Mouse (Mus musculus): ENCODE measurements around the gene Slc4a3.
A peak's percentile ranks its signal among the peaks of the same experiment; 100 is the strongest.

Gene Slc4a3

DNA sequence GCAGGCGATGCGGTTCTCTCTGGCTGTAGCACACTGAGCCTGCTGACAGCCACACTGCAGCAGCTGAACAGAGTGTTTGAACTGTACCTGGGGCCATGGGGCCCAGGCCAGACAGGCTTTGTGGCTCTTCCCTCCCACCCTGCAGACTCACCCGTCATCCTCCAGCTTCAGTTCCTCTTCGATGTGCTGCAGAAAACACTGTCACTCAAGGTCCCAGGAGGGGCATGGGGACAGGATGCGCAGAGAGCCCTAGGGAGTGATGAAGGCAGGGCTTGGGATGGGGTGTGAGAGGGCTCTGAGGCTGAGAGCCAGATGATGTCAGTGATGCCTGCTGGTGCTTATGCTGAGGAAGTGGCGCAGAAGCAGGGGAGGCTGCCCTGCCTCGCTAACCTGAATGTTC, 21.4 kb upstream of the Slc4a3 start:
- no peak for DNase-seq

DNA sequence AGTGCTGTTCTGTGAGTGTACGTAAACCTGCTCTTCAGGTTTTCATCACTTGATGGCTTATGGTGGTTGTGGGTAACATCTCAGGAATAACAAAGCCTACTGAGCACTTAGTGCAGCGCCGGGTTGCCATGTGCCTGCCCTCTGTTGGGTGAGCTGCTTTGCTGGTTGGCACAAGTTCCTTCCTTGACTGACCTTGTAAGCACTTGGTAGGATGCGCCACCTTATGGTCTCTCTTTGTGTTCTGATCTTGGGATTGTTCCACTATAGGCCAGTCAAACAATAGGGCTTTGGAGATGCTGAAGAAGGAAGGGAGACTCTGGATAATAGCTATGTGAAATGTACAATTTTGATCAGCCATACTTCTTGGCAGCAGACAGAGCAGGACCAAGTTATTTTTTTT, 15.5 kb upstream of the Slc4a3 start:
- DNase-seq, result no peak

DNA sequence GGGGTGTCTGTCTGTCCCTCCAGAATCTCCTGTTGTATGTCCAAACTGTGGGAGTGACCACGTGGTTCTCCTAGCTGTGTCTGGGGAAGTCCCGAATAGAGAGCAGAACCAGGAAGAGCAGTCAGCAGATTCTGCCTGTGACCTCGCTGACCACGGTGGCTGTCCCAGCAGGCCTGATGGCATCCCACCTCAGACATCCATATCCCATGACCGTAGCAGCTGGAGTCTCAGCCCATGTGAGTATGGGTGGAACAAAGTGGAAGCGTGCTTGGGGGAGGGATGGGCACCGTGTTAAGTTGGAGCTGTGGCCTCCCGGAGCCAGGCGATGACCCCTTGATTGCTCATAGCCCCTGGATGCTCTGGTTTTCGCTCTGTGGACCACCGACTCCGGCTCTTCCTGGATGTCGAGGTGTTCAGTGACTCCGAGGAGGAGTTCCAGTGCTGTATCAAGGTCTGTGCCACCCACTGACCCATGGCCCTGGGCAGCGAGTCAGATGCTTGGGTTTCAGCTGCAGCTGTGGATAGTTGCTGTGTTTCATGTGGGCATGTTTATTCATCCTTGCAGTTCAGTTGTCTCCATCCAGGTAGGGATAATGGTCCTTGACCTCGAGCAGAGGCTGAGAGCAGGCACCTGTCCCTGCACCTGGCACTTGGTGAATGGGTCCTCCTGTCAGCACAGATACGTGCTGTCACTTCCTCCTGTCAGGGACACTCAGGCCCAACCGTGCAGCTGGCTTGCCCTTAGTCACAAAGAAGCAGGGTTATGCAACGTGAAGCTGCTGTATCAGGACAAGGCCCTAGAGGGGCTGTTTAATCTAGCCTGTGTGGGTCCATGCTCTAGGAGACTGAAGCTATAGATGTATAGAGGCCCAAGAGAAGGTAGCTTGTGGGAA, 13.5 kb upstream of the Slc4a3 start:
- no peak for DNase-seq

DNA sequence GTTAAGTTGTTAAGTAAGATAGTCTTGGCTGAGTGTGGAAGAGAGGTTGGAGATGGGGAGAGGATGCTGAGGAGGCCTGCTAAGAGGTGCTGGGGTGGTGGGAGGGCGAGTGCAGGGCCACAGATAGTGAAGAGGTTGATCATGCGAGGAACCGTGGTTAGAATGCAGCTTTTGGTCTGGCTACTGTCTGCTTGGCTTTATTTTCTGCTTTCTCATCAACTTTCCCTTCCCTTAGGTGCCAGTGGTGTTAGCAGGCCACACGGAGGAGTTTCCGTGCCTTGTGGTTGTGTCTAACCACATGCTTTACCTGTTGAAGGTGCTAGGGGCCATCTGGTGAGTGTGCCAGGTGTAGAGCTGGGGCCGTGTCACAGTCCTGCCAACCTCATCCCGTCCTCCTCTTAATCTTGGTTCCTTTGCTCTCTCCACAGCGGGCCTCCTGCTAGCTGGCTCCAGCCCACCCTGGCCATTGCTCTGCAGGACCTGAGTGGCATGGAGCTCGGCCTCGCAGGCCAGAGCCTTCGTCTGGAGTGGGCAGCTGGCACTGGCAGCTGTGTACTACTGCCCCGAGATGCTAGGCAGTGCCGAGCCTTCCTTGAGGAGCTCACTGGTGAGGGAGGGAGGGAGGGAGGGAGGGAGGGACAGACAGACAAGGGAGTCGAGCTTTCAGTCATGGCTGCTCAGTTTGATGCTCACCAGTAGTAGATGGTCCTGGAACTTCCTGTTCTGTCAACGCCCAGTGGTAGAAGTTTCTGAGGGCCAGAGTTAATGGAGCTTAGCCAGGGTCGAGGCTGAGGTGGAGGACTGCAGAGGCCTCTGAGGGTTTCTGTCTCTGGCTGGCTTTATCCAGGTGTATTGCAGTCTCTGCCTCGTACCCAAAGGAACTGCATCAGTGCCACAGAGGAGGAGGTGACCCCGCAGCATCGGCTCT, 12.5 kb upstream of the Slc4a3 start:
- DNase-seq, result no peak

DNA sequence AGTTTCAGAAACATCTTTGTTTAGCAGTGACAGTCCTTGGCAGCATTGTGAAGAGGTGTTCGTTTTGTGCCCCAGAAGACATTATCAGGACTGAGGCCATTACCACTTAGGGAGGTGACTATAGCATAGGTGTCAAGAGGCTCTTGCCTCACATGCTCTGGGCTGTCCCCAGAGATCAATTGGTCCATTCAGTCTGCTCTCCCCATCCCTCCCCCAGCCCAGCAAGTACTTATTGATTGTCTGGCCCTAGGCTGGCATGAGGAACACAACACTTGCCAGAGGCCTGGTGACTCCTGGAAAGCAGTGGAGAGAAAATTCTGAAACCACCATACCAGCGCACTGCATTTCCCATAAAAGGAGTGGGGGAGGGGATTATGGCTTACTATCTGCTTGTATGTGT, 8.5 kb upstream of the Slc4a3 start:
- no peak for DNase-seq

DNA sequence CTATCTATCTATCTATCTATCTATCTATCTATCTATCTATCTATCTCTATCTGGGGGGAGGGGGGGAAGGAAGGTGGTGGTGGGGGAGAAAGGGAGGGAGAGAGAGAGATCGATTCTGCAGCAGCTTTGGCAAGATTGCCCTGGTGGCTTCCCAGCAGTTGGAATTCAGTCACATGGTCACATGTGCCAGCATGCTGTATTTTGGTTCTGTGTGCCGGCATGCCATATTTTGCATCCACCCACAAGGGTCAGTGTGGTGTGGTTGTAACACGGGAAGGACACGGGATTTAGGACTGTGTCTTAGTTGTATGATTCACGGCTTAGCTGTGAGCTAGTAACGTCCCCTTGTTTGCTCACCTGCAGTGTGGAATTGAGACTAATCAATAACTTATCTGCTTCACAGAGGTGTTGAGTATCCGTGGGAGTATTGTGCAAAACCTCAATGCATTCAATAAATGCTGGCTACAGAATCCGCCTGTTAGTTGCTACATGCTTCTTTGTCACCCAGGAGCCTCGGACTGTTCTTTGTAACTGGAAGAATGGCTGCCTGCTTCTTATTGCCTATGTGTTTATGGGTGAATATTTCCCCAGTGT, 7.4 kb upstream of the Slc4a3 start:
- no peak for DNase-seq

DNA sequence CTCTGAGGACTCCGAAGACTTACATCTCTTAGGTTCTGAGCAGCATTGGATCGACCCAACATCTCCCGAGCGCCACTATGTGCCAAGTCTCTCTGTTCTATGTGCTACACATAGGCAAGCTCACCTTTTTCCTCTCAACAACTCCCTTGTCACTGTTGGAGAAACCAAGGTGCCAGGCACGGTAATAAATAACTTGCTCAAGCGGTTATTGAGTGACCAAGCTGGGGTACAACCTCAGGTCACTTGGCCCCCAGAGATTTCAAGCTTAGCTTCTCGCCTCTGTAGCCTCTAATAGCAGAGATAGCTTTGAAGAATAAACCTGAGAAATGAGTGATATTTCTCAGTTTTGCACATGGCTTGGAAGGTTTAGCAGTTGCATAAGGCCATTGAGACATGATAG, 4.6 kb upstream of the Slc4a3 start:
- no peak for DNase-seq

DNA sequence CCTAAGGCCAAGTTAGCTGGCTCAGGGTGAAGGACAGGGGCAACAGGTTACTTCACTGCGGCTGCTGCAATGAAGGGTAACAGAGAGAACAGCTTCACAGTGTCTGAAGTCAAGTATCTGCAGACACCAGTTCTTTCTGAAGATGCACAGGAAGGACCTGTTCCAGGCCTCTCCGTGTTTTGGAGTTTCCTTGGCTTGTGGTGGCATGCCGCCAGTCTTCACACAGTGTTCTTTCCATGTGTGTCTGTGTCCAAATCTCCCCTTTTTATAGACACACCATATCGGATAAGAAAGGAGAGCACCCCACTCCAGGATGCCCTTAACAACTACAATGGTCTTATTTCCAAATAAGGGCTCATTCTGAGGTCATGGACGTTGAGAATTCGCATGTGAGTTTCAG, 1.7 kb upstream of the Slc4a3 start:
- no peak for DNase-seq

DNA sequence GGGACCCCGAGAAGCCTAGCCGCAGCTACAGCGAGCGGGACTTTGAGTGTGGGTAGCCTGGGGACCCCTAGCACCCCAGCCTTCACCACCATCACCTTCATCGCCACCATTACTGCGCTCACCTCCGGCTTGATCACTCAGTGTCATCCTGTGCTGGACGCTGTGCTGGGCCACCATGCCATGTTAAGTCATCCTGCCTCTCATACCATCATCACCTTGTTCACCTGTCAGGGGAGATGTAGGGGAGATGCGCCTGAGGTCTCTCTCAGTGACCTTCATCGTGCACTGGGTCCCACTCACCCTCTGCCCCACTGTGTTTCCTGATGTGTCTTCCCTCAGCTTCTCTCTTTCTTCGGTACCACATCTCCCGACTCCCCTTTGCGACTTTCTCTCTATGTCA, 1.3 kb downstream of the Slc4a3 start:
- no peak for DNase-seq

DNA sequence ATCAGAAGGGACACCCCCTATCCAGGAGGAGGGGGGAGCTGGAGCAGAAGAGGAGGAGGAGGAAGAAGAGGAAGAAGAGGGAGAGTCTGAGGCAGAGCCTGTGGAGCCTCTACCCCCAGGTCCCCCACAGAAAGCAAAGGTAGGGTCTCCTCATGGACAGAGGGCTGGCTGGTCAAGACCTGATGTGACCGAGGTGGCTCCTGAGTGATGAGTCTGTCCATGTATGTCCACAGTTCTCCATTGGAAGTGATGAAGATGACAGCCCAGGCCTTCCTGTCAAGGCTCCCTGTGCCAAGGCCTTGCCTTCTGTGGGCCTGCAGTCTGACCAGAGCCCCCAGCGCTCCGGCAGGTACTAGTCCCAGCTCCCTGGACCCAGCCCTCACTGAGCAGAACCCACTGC, 2.0 kb downstream of the Slc4a3 start:
- no peak for DNase-seq

DNA sequence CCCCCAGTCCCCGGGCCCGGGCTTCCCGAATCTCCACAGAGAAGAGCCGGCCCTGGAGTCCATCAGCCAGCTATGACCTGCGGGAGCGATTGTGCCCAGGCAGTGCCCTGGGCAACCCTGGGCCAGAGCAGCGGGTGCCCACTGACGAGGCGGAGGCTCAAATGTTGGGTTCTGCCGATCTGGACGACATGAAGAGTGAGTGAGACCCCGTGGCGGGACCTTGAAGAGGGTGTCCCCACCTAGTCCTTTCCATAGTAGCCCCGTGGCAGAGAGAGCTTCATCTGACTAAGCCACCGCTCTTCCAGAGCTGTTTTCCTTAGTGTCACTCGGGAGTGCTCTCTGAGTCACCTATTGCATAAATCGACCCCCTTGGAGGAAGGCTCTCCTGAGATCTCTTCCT, 2.8 kb downstream of the Slc4a3 start:
- no peak for DNase-seq

DNA sequence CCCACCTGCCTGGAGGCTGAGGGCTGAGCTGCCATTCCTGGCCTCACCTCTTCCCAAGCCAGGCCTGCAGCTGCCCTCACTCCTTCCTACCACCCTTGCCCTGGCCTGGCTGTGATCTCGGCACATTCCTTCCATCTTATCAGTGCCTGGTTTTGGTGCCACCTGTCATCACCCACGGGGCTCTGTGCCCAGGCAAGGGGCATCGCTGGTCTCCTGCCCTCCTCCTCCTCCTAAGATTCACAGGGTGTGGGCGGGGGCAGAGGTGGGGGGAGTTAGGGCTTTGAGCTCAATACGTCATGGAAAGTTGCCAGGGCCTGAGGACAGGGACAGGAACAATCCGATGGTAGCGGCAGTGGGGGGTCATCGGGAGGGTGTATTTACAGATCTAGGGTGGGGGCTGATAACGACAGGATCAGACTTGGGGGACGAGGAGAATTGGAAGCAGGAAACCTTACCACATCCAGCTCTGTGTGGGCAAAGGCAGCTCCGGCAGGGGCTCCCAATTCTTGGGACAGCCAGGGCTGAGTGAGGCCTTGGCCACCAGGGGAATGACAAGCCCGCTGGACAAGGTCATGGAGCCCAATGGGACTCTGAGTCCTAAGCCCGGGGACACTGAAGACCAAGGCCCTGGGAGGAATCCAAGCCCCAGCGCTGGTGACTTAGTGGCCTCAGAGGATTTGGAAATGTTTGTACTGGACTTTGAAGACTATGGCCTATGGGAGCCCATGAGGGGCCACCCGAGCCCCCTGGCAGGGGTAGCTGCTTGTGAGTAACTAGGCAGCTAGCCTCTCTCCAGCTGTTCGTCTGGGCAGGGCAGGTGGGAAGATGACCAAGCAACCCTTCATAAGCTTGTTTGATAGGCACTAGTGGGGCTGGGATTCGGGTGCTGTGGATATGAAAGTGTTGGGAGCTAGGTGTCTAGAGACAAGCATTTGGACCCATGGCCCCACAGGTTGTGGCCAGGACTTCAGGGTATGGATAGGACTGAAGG, 3.5 kb downstream of the Slc4a3 start:
- no peak for DNase-seq

DNA sequence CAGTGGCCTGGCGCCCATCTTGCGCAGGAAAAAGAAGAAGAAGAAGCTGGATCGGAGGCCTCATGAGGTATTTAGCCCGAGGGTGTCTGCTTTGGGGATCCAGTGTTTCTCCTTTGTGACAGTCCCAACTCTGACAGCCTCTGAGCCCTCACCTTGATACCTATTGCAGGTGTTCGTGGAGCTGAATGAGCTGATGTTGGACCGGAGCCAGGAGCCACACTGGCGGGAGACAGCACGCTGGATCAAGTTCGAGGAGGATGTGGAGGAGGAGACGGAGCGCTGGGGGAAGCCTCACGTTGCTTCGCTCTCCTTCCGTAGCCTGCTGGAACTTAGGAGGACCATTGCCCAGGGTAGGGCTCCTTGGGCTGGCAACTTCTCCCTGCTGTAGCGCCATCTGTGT, 4.5 kb downstream of the Slc4a3 start:
- no peak for DNase-seq

DNA sequence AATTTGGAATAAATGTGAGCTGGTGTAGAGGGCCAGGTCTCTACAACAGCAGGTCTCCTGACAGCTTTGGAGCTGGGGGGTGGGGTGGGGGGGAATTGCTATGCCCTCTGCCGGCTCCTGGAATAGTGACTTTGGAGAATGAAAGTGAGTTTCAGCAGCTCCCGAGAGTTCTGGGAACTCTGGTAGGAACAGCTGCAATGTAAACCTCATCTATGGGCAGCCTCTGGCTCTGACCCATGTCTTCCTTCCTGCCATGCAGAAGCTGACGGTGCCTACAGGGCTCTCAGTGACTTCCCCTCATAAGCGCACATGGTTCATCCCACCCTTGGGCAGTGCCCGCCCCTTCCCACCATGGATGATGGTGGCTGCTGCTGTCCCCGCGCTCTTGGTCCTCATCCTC, 9.6 kb downstream of the Slc4a3 start:
- no peak for DNase-seq

DNA sequence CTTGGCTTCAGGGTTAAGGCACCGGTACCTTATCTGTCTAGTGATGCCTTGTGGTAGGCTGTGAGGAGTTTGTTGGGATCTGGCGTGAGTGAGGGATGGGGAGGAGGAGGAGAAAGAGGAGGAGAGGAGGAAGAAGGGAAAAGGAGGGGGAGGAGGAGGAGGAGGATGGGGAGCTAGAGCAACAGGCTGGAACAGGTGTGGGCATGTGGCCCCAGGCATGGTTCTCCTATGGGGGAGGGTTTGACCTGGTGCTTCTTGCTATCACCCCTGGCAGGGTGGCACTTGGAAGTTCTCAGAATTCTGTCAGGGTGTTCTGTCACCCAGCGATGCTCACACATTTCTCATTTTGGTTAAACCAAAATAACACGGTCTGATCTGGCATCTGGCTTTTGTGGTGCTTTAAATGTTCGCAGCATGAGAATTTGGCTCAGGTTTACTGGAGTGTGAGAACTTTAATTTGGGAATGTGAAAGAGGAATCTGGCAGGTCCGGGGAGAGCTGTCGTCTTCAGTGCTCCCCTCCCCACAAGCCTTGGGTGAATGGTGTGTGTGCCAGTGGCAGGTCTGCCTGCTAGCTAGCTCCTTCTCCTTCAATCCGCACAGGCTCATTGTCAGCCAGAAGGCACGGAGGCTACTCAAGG, 10.2 kb downstream of the Slc4a3 start:
- DNase-seq, result no peak

DNA sequence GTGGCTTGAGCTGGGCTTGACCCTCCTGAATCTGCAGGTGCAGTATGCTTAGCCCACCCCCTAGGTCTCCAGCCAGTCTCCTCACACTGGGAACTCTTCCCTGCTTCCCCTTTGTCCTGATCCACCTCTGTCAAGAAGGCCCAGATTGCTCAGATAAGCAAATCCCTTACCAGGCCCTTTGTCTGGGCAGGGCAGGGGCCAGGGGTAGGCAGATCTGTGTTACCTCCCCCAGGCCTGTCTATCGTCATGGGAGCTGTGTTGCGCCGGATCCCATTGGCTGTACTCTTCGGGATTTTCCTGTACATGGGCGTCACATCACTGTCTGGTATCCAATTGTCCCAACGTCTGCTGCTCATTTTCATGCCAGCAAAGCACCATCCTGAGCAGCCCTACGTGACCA, 11.0 kb downstream of the Slc4a3 start:
- no peak for DNase-seq

DNA sequence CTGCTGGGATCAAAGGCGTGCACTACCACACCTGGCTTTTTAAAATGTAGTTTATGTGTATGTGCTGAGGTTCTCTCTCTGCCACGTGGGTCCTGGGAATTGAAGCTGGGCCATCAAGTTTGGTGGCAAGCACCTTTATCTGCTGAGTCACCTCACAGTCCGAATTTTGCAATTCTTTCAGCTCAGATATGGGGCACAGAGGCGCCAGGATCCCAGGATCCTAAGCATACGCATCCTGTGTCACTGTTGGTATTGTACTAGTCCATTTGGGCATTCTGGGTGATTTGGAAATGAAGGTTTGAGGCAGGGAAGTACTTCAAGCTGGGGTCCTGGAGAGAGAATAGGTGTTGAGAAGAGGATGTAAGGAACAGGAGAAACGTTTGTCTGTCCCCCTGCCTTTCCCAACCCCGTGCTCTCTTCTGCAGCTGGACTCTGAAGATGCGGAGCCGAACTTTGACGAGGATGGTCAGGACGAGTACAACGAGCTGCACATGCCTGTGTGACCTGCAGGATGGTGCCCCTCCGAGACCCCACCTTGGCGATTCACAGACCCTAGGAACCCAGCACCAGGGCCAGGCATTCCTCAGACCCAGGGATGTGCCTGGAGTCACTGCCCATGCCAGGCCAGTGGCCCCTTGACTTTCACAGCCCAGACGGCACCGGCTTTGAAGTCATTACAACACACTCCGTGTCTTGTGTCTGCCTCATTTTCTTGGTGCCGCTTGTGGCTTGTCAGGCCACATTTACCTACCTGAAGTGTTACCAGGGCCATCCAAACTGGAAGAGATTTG, 12.5 kb downstream of the Slc4a3 start:
- peak in 1 of 2 experiments; percentile 29 for DNase-seq

DNA sequence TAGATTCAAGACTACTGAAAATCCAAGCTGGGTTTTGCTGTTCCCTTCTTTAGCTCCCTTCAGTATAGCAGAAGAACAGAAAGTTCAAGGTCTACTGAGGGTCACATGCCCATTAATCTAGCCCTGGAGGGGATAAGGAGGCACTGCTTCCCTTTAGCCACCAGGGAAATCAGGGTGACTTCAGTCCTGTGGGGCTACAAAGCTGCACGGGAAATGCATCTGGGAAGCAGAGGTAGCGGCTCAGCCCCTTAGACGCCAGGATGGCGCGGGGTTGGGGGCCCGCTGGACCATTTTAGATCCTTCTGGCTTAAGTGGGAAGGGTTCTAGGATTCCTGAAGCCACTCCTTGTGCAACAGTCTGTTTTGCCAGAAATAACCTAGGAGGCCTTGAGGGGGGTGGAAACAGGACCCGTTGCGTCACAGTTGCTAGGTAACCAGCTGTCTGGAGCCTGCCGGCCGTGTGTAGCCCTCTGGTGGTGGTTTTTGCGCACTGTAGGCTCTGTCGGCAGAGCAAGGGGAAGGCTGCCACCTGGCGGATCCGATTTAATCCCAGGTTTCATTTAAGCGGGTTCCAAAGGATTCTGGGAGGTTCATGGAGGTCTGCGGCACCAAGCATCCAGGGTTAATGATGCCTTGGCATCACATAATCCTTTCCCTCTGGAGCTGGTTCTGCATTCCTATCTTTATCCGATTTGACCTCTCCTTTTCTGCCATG, 13.3 kb downstream of the Slc4a3 start:
- DNase-seq, result peak; percentile 95 to 97

DNA sequence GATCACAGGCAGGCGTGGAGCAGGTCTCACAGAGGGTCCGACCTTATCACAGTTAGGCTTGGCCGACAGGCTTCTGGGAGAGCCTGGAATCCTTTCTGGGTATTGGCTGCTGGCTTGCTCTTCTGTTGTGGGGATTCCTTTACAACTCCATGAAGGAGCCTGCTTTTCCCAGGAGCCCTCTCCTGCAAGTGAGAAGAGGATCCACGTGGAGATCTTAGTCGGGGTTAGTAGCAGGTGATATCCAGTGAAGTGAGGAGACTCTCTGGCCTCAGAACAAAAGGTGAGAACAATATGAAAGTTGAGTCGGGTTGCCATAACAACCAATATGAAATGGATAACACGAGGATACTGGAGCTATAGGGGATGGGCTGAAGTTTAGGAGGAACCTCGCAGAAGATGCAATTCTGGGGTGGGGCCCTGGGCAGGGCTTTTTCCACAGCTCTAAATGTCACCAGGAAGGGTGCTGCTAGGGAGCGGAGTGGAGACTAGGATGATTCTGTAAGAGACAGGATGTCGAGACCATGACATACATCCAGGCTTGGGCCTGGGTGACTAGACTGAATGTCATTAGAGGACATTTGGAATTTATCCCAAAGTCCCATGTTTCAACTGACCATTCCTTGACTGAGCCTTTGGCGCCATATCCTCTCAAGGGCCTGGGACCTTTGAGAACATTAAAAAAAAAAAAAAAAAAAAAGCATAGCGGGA, 14.3 kb downstream of the Slc4a3 start:
- no peak for DNase-seq
